Mouse (Mus musculus) embryo, embryonic 10 days (tissue): ENCODE measurements around the gene Hpse2.
"Not testable (repeated sequence)": the region's sequence is repeated elsewhere in the genome, so short reads cannot be mapped to it uniquely, and the experiment has no call there.

Experiments used
- DNase-seq: peaks from one replicate; pipeline ENCODE4 v3.0.0-alpha.2; 2015; ENCODE audit warnings: low spot score

The Hpse2 gene

GRCm38 (mm10) chr19:43388017-43388904 lies at the start of gene Hpse2:
TSS of gene Hpse2 (minus strand) at chr19:43388355.
- peak; percentile 50 for DNase-seq

- DNase-seq: no peak
Measured at GRCm38 (mm10) chr19:43427446-43428224, 39.5 kb upstream of the Hpse2 start.

- DNase-seq: no peak
Measured at GRCm38 (mm10) chr19:43424082-43424481, 35.9 kb upstream of the Hpse2 start.

GRCm38 (mm10) chr19:43420506-43420905 lies 32.4 kb upstream of the Hpse2 start:
- no peak for DNase-seq

- DNase-seq: no peak
Measured at GRCm38 (mm10) chr19:43415565-43415964, 27.4 kb upstream of the Hpse2 start.

- no peak for DNase-seq
Measured at GRCm38 (mm10) chr19:43407181-43407580, 19.0 kb upstream of the Hpse2 start.

GRCm38 (mm10) chr19:43396327-43396726 lies 8.2 kb upstream of the Hpse2 start:
- DNase-seq: peak; percentile 83

- no peak for DNase-seq
Measured at GRCm38 (mm10) chr19:43387071-43387770, 934 bp downstream of the Hpse2 start.

GRCm38 (mm10) chr19:43386041-43386952 lies 1.9 kb downstream of the Hpse2 start:
- DNase-seq: peak; percentile 62

- DNase-seq: no peak
Measured at GRCm38 (mm10) chr19:43385451-43385850, 2.7 kb downstream of the Hpse2 start.

- DNase-seq: peak; percentile 59
Measured at GRCm38 (mm10) chr19:43384978-43385431, 3.1 kb downstream of the Hpse2 start.

GRCm38 (mm10) chr19:43384346-43384977 lies 3.7 kb downstream of the Hpse2 start:
- peak; percentile 45 for DNase-seq

- DNase-seq: no peak
Measured at GRCm38 (mm10) chr19:43358830-43359229, 29.3 kb downstream of the Hpse2 start.

GRCm38 (mm10) chr19:43311125-43311524 lies 77.0 kb downstream of the Hpse2 start:
- peak; percentile 51 for DNase-seq

- peak; percentile 11 for DNase-seq
Measured at GRCm38 (mm10) chr19:43306756-43307155, 81.4 kb downstream of the Hpse2 start.

- DNase-seq: not testable (repeated sequence)
Measured at GRCm38 (mm10) chr19:43281336-43281735, 106.8 kb downstream of the Hpse2 start.

- DNase-seq: no peak
Measured at GRCm38 (mm10) chr19:43243993-43244392, 144.2 kb downstream of the Hpse2 start.

GRCm38 (mm10) chr19:43231711-43232110 lies 156.4 kb downstream of the Hpse2 start:
- peak; percentile 11 for DNase-seq

GRCm38 (mm10) chr19:43193562-43193961 lies 194.6 kb downstream of the Hpse2 start:
- no peak for DNase-seq

GRCm38 (mm10) chr19:43175437-43175965 lies 212.7 kb downstream of the Hpse2 start:
- DNase-seq: no peak
